Mouse (Mus musculus) c-Kit-positive CD71-positive TER-119-positive erythroid progenitor cells, embryonic 14.5 days (primary cell): Measurements from ENCODE around the gene Ppp1r12c.
A peak's percentile ranks its signal among the peaks of the same experiment; 100 is the strongest.
"Not testable (repeated sequence)": the region's sequence is repeated elsewhere in the genome, so short reads cannot be mapped to it uniquely, and the experiment has no call there.

Source experiments
- DNase-seq: peaks from one replicate; pipeline ENCODE4 v3.0.0-alpha.2; 2013; ENCODE audit warnings: low spot score

Gene Ppp1r12c

DNA sequence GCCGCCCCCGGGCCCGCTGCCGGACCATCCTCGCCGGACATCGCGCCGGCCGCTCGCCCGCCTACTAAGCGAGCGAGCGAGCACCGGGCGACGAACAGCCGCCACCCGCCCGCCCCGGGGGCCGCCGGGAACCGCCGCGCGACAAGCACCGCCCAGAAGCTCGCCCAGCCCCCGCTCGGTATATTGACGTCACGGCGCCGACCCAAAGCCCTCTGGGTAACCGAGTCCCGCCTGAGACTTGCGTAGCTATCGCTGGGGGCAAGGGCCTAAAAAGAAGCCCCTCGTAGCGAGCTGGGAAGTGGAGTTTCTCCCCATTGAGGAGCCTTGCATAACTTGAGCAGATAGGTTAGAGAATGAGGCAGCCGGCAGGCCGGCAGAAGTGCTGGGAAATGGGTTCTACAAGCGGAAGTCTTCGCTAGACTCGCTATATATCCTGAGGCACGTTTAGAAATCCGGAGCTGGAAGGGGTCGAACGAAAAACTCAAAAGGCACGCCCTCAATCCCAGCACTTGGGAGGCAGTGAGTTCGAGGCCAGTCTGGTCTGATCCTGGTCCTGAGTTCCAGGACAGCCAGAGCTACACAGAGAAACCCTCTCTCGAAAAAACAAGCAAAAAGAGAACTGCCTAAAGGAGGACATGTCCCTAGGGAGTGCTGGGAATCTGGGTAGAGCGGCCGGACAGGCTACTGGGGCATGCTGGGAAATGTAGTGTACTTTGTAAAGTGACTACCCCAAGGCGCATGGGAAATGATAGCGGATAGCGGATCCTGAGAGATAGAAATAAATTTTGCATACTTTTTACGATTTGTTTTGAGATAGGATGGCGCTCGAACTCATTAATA is at the start of gene Ppp1r12c:
Gene Ppp1r12c, minus strand, starts transcription at position 123 of the 840 bp plus-strand sequence.
- peak; percentile 89 for DNase-seq

DNA sequence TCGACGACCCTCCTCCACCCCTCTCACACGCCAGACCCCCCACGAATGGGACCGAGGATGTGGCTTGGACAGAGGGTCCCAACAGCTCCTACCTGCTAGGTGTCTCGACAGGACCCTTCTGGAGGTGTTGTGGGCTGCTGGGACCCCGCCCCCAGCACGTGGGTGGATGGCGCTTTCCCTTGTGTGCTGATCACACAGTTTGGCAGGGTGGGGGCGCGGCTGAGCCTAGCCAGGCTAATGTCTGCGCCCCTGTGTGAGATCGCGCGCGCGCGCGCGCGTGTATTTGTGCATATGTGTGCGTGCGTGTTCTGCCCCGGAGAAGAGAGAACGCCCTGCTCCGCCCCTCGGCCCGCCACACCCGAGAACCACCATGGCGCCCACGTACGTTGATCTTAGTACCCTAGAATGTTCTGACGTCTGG is 45.8 kb upstream of the Ppp1r12c start, which contains the start of gene Syt5:
Gene Syt5, minus strand, starts transcription at position 321 of the 421 bp plus-strand sequence.
- DNase-seq, result no peak

DNA sequence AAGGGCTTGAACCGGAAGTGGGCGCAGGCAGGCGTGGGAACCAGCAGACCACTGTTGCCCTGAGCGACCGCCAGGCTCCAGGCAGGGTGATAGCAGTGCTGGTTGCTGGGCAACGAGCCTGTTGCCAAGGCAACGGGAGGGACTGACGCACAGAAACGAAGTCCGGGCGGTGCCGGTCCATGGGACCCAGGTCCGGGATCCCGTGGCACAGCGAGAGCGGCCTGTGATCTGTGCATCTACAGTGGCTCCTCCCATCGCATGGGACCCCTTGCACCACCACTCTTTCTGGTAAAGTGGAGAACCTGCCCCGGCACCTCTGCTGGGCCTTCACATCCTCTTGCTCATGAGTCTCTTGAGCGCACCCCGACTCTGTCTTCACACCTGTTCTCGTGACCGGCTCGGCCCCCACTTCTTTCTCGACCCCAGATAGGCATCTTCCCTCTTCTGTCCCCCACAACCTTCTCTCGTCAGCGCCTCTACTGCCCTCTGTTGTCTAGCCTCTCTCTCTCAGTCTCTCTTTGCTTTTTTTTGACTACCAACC is 45.2 kb upstream of the Ppp1r12c start:
- no peak for DNase-seq

DNA sequence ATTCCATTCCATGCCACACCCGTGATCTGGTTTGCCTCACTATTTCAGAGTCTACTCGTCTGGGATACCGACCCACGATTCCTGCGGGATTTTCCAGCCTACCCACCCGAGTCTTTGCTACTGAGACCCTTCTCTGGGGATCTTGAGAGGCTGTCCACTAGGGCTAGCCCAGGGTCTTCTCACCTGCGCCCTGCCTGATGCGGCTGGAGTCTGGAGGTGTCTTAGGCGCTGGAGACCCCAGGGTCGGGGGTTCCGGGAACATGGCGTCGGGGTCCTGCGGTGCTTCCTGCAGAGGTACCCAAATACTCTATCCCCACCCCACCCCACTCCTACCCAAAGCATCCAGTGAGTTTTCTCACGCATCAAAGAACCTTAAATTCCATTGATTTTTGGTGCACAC is 44.6 kb upstream of the Ppp1r12c start:
- DNase-seq, result no peak

DNA sequence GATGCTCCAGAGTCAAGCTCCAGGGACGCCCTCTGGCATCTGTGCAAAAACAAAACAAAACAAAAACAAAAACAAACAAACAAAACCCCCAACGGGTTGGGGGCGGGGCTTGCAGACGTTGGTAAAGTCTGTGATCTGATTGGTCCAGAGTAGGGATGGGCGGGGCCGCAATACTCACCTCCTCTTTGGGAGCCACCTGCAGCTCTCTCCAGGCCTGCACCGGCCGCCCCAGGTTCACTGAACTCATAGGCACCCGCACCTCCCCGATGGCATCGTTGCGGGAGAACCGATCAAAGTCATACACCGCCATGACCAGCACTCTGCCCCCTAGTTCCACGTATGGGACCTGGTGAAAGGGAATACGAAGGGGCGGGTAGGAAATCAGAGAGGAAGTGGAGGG is 40.5 kb upstream of the Ppp1r12c start:
- no peak for DNase-seq

DNA sequence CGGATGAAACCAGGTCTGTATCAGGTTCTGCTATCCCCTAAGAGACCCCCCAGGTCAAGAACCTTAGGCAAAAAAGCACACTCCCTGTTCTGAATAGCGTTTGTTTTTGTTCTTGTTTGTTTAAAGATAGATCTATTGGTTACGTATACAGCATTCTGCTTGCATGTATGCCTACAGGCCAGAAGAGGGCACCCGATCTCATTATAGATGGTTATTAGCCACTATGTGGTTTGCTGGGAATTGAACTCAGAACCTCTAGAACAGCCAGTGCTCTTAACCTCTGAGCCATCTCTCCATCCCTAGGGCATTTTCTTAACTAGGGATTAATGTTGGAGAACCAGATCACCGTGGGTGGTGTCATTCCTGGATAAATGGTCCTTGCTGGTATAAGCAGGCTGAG is 39.9 kb upstream of the Ppp1r12c start:
- no peak for DNase-seq

DNA sequence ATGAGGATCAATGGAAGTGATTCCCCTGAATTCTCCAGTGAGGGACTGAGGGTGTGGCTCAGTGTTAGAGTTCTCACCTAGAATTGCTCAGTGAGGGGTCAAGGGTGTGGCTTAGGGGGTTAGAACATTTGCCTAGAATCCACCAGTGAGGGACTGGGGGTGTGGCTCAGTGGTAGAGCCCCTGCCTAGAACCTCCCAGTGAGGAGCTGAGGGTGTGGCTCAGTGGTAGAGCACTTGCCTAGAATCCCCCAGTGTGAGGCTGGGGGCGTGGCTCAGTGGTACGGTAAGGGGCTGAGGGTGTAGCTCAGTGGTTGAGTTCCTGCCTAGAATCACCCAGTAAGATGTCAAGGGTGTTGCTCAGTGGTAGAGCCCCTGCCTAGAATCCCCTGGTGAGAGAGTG is 37.5 kb upstream of the Ppp1r12c start:
- no peak for DNase-seq

DNA sequence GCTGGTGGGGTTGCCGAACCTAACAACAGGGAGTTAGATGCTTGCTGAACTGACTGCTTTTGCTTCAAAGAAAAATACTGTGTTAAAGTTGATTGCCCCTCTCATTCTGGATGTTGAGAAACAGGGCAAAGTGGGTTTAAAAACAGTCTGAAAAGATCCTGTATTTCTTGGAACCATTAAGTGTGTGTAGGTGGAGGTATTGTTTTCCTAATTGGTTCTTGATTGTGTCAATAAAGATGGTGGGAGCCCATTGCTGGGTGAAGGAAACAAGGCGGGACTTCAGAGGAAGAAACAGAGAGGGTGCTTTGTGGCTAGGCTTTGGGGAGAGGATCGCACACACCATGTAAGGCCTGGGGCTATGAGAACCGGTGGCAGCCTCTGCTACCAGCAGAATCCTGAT is 35.7 kb upstream of the Ppp1r12c start:
- DNase-seq, result no peak

DNA sequence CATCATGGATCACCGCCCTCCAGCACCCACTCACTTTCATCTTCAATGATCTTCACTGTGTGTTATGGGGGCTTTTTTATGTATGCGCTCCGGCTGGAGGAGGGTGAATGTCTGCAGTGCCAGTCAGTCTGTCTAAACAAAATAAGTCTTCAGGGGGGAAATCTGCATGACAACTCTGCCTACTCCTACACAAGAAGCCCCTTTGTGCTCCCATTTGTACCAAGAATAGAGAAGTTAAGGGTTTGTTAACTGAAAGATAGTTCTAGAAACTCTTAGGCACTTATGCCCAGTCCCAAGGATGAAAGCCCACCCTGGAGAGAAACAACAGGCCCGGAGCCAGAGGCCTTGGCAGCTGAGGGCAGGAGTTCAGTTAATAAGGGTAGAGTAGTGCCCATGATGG is 34.9 kb upstream of the Ppp1r12c start:
- no peak for DNase-seq

DNA sequence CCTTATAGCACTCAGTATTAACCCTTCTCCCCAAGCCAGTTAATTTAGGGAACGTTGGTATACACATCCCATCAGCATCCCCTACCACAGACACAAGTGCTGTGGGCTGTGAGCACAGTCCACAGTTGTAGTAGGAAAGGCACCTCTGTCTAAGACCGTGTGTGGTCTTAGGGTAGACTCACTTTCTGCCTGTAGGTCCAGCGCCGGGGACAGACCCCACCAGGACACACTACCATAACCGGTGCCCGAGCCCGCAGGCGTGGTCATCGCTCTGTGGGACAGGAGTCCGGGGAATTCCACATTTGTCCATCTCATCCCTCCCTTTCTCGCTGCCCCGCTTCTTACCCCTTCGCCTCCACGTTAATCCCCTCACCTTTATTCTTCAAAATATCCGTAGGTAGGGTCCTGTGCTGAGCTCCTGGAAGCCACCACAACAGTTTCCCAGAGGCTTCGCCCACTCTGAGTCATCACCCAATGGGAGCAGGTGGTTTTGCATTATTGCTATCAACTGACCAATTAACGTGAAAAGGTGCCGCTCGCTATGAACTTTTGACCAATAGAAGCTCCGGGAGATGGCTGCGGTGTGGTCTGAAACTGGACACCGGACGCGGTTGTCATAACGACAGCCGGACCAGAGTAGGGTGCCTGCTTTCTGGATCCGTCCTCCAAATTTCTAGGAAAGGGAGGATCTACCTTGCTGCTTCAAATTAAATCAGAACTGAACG is 30.7 kb upstream of the Ppp1r12c start, which contains the start of gene Dnaaf3:
Gene Dnaaf3, minus strand, starts transcription at position 449 of the 725 bp plus-strand sequence.
- no peak for DNase-seq

DNA sequence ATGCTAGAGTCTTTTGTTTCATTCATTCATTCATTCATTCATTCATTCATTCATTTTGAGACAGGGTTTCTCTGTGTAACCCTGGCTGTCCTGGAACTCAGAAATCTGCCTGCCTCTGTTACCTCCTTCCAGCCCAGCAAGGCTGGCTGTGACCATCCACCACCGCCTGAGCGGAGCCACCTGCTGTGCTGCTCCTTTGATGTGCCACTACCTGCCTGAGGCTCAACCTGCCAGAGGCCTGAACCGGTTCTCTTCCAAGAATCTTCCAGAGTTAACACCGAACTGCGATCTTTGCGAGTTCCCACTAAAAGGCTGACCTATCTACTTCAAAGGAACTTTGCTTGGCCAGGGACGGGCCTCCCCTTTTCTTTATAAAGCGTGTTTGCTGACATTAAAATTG is 28.7 kb upstream of the Ppp1r12c start:
- not testable (repeated sequence) for DNase-seq

DNA sequence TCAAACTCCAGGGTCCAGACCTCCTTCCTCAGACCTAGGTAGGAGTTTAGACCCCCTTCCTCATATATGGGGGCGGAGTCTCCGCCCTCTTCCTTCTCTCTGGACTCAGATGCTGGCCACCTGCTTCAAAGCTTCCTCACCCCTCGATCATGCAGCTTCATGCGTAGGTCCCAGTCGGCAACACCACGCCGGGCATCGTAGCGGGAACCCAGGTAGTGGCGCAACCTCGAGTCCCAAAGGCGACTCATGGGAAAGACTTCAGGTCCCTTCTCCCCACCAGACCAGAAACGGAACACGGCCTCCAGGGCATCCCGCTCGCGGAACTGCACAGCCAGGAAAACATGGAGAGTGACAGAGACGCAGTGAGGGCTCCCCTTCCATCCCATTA is 25.8 kb upstream of the Ppp1r12c start:
- no peak for DNase-seq

DNA sequence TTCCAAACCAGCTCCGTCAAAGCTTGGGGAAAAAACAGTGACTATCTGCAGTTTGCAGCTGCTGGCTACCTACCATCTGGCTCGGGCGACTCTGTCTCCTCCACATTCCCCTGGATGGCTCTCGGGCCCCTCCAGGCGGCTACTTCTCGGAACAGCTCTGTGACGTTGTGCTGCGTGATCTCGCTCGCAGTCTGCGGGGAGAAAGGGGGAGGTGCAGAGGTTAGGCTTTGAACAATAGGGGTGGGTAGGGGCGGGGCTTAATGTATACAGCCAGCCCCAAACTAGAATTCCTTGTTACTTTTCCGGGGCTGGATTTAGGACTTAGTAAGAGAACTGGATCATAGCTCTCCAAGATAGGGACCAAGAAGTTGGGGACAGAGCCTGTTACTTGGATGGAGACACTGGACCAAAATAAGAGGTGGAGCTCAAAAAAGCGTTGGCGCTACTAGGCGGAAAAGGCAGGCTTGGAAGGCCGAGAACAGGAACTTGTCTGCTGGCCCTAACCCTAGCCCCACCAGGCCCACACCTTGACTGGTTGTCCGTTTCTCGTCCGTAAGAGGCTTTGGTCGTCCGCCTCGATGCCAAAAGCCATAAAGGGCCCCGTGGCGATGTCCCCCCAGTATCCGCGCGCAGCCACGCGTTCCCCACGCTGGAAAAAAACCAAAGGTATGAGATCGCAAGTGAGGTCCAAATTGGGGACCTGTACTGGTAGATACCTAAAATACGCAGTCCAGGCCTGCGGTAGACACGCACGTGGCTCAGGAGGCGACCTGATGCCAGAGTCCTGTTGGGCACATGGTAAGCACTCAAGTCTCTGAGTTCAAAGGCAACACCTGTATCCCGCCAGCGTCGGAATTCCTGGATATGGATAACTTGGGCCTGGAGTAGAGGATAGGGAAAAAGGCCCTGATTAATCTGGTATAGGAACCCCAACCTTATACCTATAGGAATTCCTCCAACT is 25.1 kb upstream of the Ppp1r12c start:
- DNase-seq, result peak; percentile 75

DNA sequence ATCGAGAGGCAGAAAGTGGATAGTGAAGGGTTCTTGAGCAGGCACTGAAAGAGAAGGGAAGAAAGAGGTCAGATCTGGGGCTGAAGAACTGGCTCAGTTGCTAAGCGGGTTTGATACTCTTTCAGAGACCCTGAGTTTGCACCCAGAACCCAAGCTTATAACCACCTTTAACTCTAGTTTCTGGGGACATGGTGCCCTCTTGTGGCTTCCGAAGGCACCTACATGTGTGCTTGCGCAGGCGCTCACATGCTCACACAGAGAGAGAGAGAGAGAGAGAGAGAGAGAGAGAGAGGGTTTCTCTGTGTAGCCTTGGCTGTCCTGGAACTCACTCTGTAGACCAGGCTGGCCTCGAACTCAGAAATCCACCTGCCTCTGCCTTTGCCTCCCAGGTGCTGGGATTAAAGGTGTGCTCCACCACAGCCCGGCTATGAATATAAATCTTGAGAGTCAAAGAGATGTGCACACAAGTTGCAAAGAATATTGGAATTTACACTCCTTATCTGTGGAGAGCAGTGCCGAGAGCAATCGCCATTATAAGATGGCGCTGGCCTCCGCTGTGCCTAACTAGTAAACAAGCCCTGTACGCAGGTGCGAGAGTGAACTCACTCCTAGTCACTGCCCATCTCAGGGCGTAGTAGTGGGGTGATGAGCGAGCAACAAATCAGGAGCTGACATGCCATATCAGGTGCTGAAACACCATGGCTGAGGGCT is 22.9 kb upstream of the Ppp1r12c start, which contains the start of gene Tnni3:
Gene Tnni3, minus strand, starts transcription at position 18 of the 711 bp plus-strand sequence.
- DNase-seq, result peak; percentile 52

DNA sequence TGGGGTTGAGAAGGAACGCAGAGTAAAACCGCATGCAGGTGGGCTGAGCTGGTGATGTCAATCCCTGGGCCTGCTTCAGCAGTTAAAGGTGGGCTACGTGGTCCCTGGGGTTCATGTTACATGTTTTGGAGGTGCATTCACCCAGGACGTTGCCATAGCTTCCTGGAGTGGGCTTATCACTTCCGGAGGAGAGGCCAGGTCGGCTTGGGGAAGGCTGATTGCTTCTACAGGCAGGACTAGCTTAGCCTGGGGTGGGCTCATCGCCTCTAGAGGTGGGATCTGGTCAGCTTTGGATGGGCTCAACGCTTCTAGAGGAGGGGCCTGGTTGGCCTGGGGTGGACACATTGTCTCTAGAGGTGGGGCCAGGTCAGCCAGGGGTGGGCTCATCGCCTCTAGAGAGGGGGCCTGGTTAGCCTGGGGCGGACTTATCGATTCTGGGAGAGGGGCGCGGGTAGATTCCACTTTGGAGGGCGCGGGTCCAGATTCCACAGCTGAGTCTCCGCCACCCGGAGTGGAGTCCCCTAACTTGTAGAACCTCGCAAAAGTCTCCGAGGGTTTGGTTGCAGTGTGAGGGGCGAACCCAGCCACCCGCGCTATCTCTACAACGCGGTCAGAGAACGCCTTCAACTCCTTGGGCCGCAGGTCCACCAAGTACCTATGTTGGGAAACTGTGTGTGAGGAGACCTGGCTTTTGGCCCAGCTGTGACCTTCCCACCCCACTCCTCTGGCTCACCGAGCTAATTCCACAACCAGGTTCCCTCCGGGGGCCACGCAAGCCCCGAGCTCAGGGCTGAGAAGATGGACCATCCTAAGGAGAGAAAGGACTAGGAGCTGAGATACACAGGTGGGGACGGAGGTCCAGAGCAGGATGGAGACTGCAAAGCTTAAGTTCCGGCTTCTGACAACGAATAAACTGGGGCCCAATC is 22.0 kb upstream of the Ppp1r12c start:
- no peak for DNase-seq

DNA sequence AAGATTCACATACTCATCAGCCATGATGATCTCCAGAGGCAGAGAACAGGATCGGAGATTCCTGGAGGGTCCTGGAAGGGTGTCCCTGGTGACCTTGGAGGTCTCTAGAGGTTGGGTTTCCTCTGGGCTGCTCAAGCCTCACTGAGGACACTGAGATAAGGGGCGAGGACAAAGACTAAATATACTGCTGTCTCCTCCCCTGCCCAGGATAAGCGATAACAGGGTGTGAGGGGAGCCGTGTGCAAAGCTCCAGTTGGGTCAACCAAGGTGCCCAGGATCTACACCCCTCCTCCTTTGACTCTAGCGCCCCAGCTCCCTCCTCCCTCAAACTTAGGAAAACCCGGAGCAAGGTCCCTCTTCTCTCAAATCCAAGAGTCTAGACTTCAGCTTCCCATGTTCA is 20.8 kb upstream of the Ppp1r12c start:
- no peak for DNase-seq

DNA sequence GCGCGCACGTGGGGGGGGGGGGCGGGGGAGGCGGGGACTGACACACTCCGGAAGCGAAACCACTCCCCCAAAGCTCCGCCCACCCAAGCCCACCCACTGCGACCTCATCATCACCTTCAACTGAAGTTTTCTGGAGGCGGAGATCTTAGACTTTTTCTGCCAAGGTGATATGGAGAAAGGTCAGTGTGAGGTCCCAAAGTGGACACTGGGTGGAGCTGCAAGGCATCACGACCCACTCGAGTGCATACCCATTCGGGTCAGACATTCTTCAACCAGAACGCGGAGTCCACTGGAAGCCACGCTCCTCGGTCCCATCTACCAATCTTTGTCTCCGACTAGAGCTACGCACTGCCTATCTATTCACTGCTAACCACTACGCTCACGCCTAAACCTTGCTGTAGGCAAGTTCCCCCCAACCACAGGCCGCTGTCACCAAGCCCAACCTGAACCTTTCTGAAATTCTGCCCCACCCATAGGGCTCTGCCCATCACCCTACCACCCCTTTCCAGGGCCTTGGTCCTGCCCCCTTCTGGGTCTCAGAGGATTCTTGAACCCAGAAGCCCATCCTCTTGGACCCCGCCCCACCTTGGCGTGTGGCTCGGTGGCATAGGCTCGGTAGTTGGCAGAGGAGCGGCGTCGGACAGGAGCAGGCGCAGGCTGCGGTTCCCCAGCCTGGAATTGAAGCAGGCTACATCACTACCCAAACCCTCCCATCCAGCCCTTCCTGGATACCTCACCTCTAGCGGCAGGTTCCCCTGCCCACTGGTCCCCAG is 19.9 kb upstream of the Ppp1r12c start:
- no peak for DNase-seq

DNA sequence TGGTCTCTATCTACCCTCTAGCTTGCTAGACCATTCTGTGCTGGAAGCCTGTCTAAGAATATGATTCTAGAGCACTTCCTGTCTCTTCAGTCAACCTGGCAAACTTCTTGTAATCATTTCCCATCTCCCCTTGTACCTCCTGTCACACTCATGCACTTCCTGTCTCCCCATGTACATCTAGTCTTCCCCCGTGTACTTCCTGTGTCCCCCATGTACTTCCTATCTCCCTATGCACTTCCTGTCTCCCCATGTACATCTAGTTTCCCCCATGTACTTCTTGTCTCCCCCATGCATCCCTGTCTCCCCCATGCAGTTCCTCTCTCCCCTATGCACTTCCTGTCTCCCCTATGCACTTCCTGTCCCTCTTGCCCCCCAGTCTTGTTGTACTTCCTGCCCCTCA is 17.0 kb upstream of the Ppp1r12c start:
- no peak for DNase-seq
